In the genomic region with DNA sequence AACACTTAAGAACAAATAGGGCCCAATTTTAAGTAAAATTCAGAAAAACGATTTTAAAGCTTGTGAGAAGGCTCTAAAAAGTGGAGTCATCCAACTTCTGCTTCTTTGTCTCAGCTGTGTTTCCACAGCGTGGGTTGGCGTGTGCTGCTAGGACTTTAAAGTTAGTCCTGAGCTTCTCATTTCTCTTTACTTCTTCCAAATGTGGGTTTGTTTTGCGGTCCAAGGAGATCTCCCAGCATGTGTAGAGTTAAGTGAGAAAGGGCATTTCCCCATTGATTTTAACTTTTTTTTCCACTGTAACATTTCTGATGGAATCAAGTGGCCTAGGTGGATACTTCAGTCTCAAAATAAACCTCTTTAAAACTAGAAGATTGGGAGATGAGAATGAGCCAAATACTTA, we compare ENCODE assay signal across 32 mouse cellular contexts.
"Had no signal": no experiment of that assay in that cellular context is flagged by ENCODE, and none has a peak within 500 bp of the region (broad histone marks: within the 10 kb centered on the region; RNA-seq: fewer than 3 reads in every experiment).

No protein-coding gene starts in this region.

- H3K4me3 ChIP-seq: limb, embryonic 10.5 days; limb, embryonic 12.5 days; limb, embryonic 13.5 days; limb, embryonic 15.5 days; liver, embryonic 12.5 days; liver, embryonic 13.5 days; liver, embryonic 15.5 days; lung, embryonic 15.5 days; megakaryocyte, embryonic 14.5 days; midbrain, embryonic 10.5 days; midbrain, embryonic 12.5 days; midbrain, embryonic 13.5 days; midbrain, embryonic 15.5 days; myocyte; neural tube, embryonic 12.5 days had no signal

- H3K4me2 ChIP-seq: limb, embryonic 12.5 days; limb, embryonic 13.5 days; limb, embryonic 15.5 days; liver, embryonic 11.5 days; liver, embryonic 12.5 days; liver, embryonic 13.5 days; liver, embryonic 15.5 days; lung, embryonic 14.5 days; lung, embryonic 15.5 days; midbrain, embryonic 11.5 days; midbrain, embryonic 12.5 days; midbrain, embryonic 13.5 days; midbrain, embryonic 15.5 days; neural tube, embryonic 12.5 days had no signal

- ATAC-seq: liver, embryonic 12.5 days; liver, postnatal 0 days; lung, postnatal 0 days; midbrain, embryonic 13.5 days; midbrain, embryonic 15.5 days; midbrain, embryonic 16.5 days had no signal

- H3K4me1 ChIP-seq: limb, embryonic 12.5 days; limb, embryonic 13.5 days; limb, embryonic 15.5 days; liver, embryonic 12.5 days; liver, embryonic 13.5 days; liver, embryonic 15.5 days; megakaryocyte, embryonic 14.5 days; midbrain, embryonic 12.5 days; midbrain, embryonic 13.5 days; midbrain, embryonic 15.5 days; neural tube, embryonic 12.5 days had no signal

- H3K27me3 ChIP-seq: limb, embryonic 12.5 days; limb, embryonic 13.5 days; limb, embryonic 15.5 days; liver, embryonic 12.5 days; liver, embryonic 13.5 days; liver, embryonic 15.5 days; lung, embryonic 15.5 days; megakaryocyte, embryonic 14.5 days; midbrain, embryonic 12.5 days; midbrain, embryonic 13.5 days; midbrain, embryonic 15.5 days; neural tube, embryonic 12.5 days had no signal

- H3K9ac ChIP-seq: limb, embryonic 12.5 days; limb, embryonic 13.5 days; limb, embryonic 15.5 days; liver, embryonic 12.5 days; liver, embryonic 13.5 days; liver, embryonic 14.5 days; liver, embryonic 15.5 days; liver, postnatal 0 days; lung, embryonic 14.5 days; lung, embryonic 15.5 days; midbrain, embryonic 12.5 days; midbrain, embryonic 13.5 days; midbrain, embryonic 15.5 days; neural tube, embryonic 12.5 days had no signal

- DNase-seq: left cerebral cortex, postnatal 4 days; liver; liver, embryonic 13.5 days; liver, postnatal 0 days; lung, adult 18-20 months; lung, adult 2 months; lung, embryonic 14.5 days; lung, postnatal 10 days; lung, postnatal 14 days; lung, postnatal 36 days; lung, postnatal 4 days; midbrain, embryonic 14.5 days had no signal

- H3K36me3 ChIP-seq: limb, embryonic 10.5 days; limb, embryonic 12.5 days; limb, embryonic 15.5 days; liver, embryonic 12.5 days; liver, embryonic 13.5 days; liver, embryonic 15.5 days; lung, embryonic 15.5 days; midbrain, embryonic 10.5 days; midbrain, embryonic 13.5 days; midbrain, embryonic 15.5 days; neural tube, embryonic 12.5 days had no signal

- H3K27ac ChIP-seq: limb, embryonic 10.5 days; limb, embryonic 12.5 days; limb, embryonic 13.5 days; limb, embryonic 15.5 days; liver, embryonic 12.5 days; liver, embryonic 13.5 days; liver, embryonic 14.5 days; liver, embryonic 15.5 days; lung, embryonic 15.5 days; macrophage; midbrain, embryonic 10.5 days; midbrain, embryonic 12.5 days; midbrain, embryonic 13.5 days; midbrain, embryonic 15.5 days; neural tube, embryonic 12.5 days had no signal

- H3K9me3 ChIP-seq: limb, embryonic 10.5 days; limb, embryonic 12.5 days; limb, embryonic 13.5 days; limb, embryonic 15.5 days; liver, embryonic 12.5 days; liver, embryonic 13.5 days; liver, embryonic 15.5 days; lung, embryonic 15.5 days; megakaryocyte, embryonic 14.5 days; midbrain, embryonic 10.5 days; midbrain, embryonic 12.5 days; midbrain, embryonic 13.5 days; midbrain, embryonic 15.5 days; neural tube, embryonic 12.5 days had no signal
